Mouse (Mus musculus) small intestine, adult 10 weeks (tissue): Measurements from ENCODE around the gene Slc6a5. TPM values are rescaled to one million over a fixed set of nuclear protein-coding genes. Genes with fewer than 3 reads are reported as not detected.

ENCODE experiments used
- polyA plus RNA-seq: library from polyadenylated mRNA; stranded (reverse); fragments of 350-450 nt; fragmentation: Illumina TruSeq; extraction: RNeasy Lipid Tissue Mini Kit (QIAGEN cat#74804); gene quantifications from one replicate; pipeline ENCODE4 v1.2.3, GENCODE M21; 2014; ENCODE audit warnings: low replicate concordance

The Slc6a5 gene
- not detected for polyA plus RNA-seq

GRCm38 (mm10) chr7:49909850-49910249 is at the start of gene Slc6a5:
TSS of gene Slc6a5 (plus strand) at chr7:49910146.

GRCm38 (mm10) chr7:49974841-49975440 is 65.0 kb downstream of the Slc6a5 start, which contains the start of gene Nell1:
TSS of gene Nell1 (plus strand) at chr7:49974864.

Other genes with a start within 250 kb of the Slc6a5 start
- gene Htatip2, start 151.0 kb upstream of the Slc6a5 start, polyA plus RNA-seq: 10.7 TPM
- gene Prmt3, start 131.8 kb upstream of the Slc6a5 start, polyA plus RNA-seq: 14.1 TPM
- 0.30 TPM for gene Nell1, start 64.7 kb downstream of the Slc6a5 start, polyA plus RNA-seq